Mouse (Mus musculus) left cerebral cortex, adult 6 months (tissue): ENCODE measurements around the gene Rundc3b. TPM values are rescaled to one million over a fixed set of nuclear protein-coding genes. Genes with fewer than 3 reads are reported as not detected.

Source experiments
- long read RNA-seq, 2 experiments: library from polyadenylated mRNA; unstranded; transcript quantifications; one replicate each; pipeline ENCODE4 v2.0.0; 2019 to 2020
- polyA plus RNA-seq: library from polyadenylated mRNA; unstranded; fragments of <200 nt; fragmentation: Nextera tagmentation; gene quantifications from 2 replicates; pipeline ENCODE4 v1.2.3, GENCODE M21; 2021

The Rundc3b gene
- polyA plus RNA-seq = 5.9 and 42.3 TPM in 2 replicates
- long read RNA-seq, experiment 1, transcript Rundc3b-201 (10 exons, 3,677 nt) = major isoform, 6 of 33 reads
- long read RNA-seq, experiment 1, partial matches to known transcripts = 4 of 33 reads
- long read RNA-seq, experiment 1, other reads (novel, unspliced or antisense) = 22 of 33 reads
- long read RNA-seq, experiment 2, partial matches to known transcripts = 3 of 10 reads
- long read RNA-seq, experiment 2, other reads (novel, unspliced or antisense) = 7 of 10 reads

GRCm38 (mm10) chr5:8622596-8623231 is at the start of gene Rundc3b:
Gene Rundc3b (minus strand): TSS chr5:8622952.

GRCm38 (mm10) chr5:8659911-8660737 is 37.4 kb upstream of the Rundc3b start, which contains the start of gene Abcb1a:
Gene Abcb1a (plus strand): TSS chr5:8660077.

Other genes starting within 250 kb of the Rundc3b start
- gene Dbf4, start 200.2 kb downstream of the Rundc3b start, polyA plus RNA-seq = 0.45 and 0.77 TPM in 2 replicates
- gene Slc25a40, start 200.1 kb downstream of the Rundc3b start, polyA plus RNA-seq = 4.9 and 5.5 TPM in 2 replicates
- 2.2 and 3.7 TPM in 2 replicates for gene Abcb1a, start 37.1 kb upstream of the Rundc3b start, polyA plus RNA-seq
- 3.6 and 4.9 TPM in 2 replicates for gene Abcb1b, start 175.2 kb upstream of the Rundc3b start, polyA plus RNA-seq